In the genomic region with DNA sequence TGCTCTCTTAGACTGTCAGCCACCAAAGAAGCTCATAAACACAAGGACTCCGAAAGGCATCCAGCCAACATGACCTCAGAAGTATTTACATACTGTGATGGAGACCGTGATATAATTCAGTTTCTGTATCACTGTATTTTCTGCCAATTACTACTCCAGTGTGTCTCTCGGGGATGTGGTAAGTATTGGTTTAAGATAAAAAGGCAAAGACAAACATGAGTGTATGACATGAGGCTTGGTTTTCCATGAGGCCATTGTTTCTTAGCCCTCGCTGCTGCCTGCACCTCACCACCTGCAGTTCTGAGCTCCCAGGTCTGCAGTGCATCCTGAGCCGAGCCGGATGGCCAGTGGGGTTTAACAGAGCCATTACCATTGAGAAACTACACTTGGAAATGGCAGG, we compare ENCODE assay signal across 26 mouse cellular contexts.
DNase-seq lines count a peak whose midpoint lies in the region; ATAC-seq and TF ChIP-seq lines count a peak whose summit lies in the region.
"Had no signal": no experiment of that assay in that cellular context is flagged by ENCODE, and none has a peak within 500 bp of the region (broad histone marks: within the 10 kb centered on the region; RNA-seq: fewer than 3 reads in every experiment).

No protein-coding gene starts in this region.

- H3K36me3 ChIP-seq in heart, embryonic 12.5 days: no peaks in the 10 kb centered on the region
- H3K36me3 ChIP-seq in forebrain, postnatal 0 days (ENCODE audit: insufficient read depth): no peaks in the 10 kb centered on the region
- H3K36me3 ChIP-seq: embryonic facial prominence, embryonic 15.5 days; heart, embryonic 15.5 days; midbrain, embryonic 13.5 days; neural tube, embryonic 12.5 days had no signal

- no peak overlapping the region for H3K9ac ChIP-seq in heart, embryonic 12.5 days
- no peak overlapping the region for H3K9ac ChIP-seq in forebrain, postnatal 0 days
- H3K9ac ChIP-seq: embryonic facial prominence, embryonic 15.5 days; heart, embryonic 15.5 days; hindbrain, embryonic 14.5 days; liver, postnatal 0 days; midbrain, embryonic 13.5 days; neural tube, embryonic 12.5 days had no signal

- H3K4me1 ChIP-seq in heart, embryonic 12.5 days (replicated peaks): peaks cover 7% of the 10 kb centered on the region; the same call in 1 of the 2 replicates
- H3K4me1 ChIP-seq in forebrain, postnatal 0 days (ENCODE audit: insufficient read depth): no peaks in the 10 kb centered on the region
- H3K4me1 ChIP-seq: embryonic facial prominence, embryonic 15.5 days; heart, embryonic 15.5 days; midbrain, embryonic 13.5 days; neural tube, embryonic 12.5 days had no signal

- WGBS in heart, embryonic 12.5 days: 57% methylated on average over 6 of the region's 6 CpGs
- 21% methylated on average over 6 of the region's 6 CpGs for WGBS in large intestine, adult 2 months
- WGBS in forebrain, postnatal 0 days: 75% methylated on average over 6 of the region's 6 CpGs

- no peaks in the 10 kb centered on the region for H3K9me3 ChIP-seq in heart, embryonic 12.5 days (replicated peaks)
- no peaks in the 10 kb centered on the region for H3K9me3 ChIP-seq in forebrain, postnatal 0 days (ENCODE audit: low read length)
- H3K9me3 ChIP-seq: embryonic facial prominence, embryonic 15.5 days; heart, embryonic 15.5 days; megakaryocyte, embryonic 14.5 days; midbrain, embryonic 13.5 days; neural tube, embryonic 12.5 days had no signal

- H3K4me2 ChIP-seq in heart, embryonic 12.5 days: no peak overlapping the region
- H3K4me2 ChIP-seq in forebrain, postnatal 0 days (ENCODE audit: low read depth): no peak overlapping the region
- H3K4me2 ChIP-seq: embryonic facial prominence, embryonic 15.5 days; heart, embryonic 15.5 days; hindbrain, embryonic 14.5 days; liver, embryonic 11.5 days; midbrain, embryonic 13.5 days; neural tube, embryonic 12.5 days had no signal

- no peak overlapping the region for H3K4me3 ChIP-seq in heart, embryonic 12.5 days
- no peak overlapping the region for H3K4me3 ChIP-seq in forebrain, postnatal 0 days (ENCODE audit: low read depth, low read length)
- H3K4me3 ChIP-seq: embryonic facial prominence, embryonic 15.5 days; heart, embryonic 15.5 days; megakaryocyte, embryonic 14.5 days; midbrain, embryonic 13.5 days; neural tube, embryonic 12.5 days had no signal

- TF ChIP-seq CTCF in forebrain, postnatal 0 days (IDR thresholded peaks at IDR 0.05; ENCODE audit: low read depth): no peak

- DNase-seq in heart, adult 11 months: peak; percentile 70
- peak; percentile 31 for DNase-seq in NIH3T3 (ENCODE audit: low read depth)
- peak; percentile 46 for DNase-seq in large intestine, adult 2 months (ENCODE audit: low read depth, low spot score)
- peak; percentile 74 for DNase-seq in lung, postnatal 36 days
- no peak for DNase-seq in frontal cortex, postnatal 25 days (ENCODE audit: low spot score in 2 of 2)
- DNase-seq in kidney, postnatal 14 days: no peak
- no peak for DNase-seq in forebrain, postnatal 0 days
- DNase-seq: adrenal gland, postnatal 14 days; cerebellum, adult 2 months; cerebellum, postnatal 25 days; gastrocnemius, postnatal 25 days; heart, postnatal 36 days; kidney, adult 11 months; liver, postnatal 0 days; thymus, adult 2 months; thymus, postnatal 4 days had no signal

- no peak overlapping the region for H3K27ac ChIP-seq in heart, embryonic 12.5 days (ENCODE audit: poor library complexity, severe bottlenecking)
- H3K27ac ChIP-seq in forebrain, postnatal 0 days (ENCODE audit: low read depth, low read length): no peak overlapping the region
- H3K27ac ChIP-seq: embryonic facial prominence, embryonic 15.5 days; heart, embryonic 15.5 days; hindbrain, embryonic 14.5 days; kidney, postnatal 0 days; midbrain, embryonic 13.5 days; neural tube, embryonic 12.5 days had no signal

- no peak for ATAC-seq in heart, embryonic 12.5 days (ENCODE audit: insufficient number of reproducible peaks, low FRiP score)
- ATAC-seq in forebrain, postnatal 0 days: no peak
- ATAC-seq: forebrain, embryonic 16.5 days; liver, postnatal 0 days; midbrain, embryonic 13.5 days had no signal

- no peaks in the 10 kb centered on the region for H3K27me3 ChIP-seq in heart, embryonic 12.5 days (replicated peaks)
- H3K27me3 ChIP-seq in forebrain, postnatal 0 days (ENCODE audit: insufficient read depth, low read length): no peaks in the 10 kb centered on the region
- H3K27me3 ChIP-seq: embryonic facial prominence, embryonic 15.5 days; heart, embryonic 15.5 days; megakaryocyte, embryonic 14.5 days; midbrain, embryonic 13.5 days; neural tube, embryonic 12.5 days had no signal

Comparison
In these comparisons a context has a peak if more than half of its experiments do, and no peak if none do; other contexts are left out.
1. DNase-seq: peak in heart, adult 11 months (single experiment), NIH3T3 (single experiment), large intestine, adult 2 months (single experiment) and lung, postnatal 36 days (single experiment); none in frontal cortex, postnatal 25 days (0 of 2), kidney, postnatal 14 days (single experiment) and forebrain, postnatal 0 days (single experiment).